Mouse (Mus musculus): ENCODE measurements around the gene Repin1.

GRCm38 (mm10) chr6:48614756-48615155 lies 21.1 kb downstream of the Repin1 start:
- no peak for TF ChIP-seq CTCF (IDR thresholded peaks at IDR 0.05; ENCODE audit: low read depth, low read length)
- TF ChIP-seq POLR2A (IDR thresholded peaks at IDR 0.05; ENCODE audit: extremely low read depth, insufficient read depth, low read length) = no peak
